Mouse (Mus musculus): ENCODE data around the gene Gabra3. TPM values are rescaled to one million over a fixed set of nuclear protein-coding genes. Genes with fewer than 3 reads are reported as not detected.

Gene Gabra3
- polyA plus RNA-seq, 1 experiment = 3.5 TPM

DNA sequence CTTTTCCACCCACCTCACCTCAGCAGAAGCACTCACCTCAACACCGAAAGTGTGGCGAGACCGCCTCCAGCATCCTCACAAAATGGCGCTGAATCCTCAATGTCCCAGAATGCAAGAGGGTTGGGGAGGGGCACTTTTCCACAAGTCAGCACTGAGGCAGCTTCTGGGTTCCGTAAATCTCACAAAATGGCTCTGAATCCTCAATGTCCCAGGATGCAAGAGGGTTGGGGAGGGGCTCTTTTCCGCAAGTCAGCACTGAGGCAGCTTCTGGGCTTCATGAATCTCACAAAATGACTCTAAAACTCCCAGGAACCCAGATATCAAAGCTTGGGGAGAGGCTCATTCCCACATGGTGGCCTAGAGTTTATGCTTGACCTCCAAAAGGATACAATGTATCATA is 269.9 kb downstream of the Gabra3 start, which contains the start of gene Magea10:
TSS of gene Magea10 (minus strand) at position 101 of the 400 bp plus-strand sequence.
- Histone ChIP-seq H3K27ac (ENCODE audit: insufficient read depth, low read depth, low read length) (no peak within 1 kb of the TSS), H3K4me3 (ENCODE audit: insufficient read depth, low read depth, low read length) (no peak within 1 kb of the TSS), H3K27me3 (replicated peaks; ENCODE audit: control insufficient read depth, insufficient read depth, low read length) (no peaks in the 10 kb centered on the region), H3K36me3 (ENCODE audit: control insufficient read depth, insufficient read depth, low read length) (no peaks in the 10 kb centered on the region), H3K4me1 (ENCODE audit: control insufficient read depth, insufficient read depth, low read length) (no peaks in the 10 kb centered on the region)
- TF ChIP-seq CTCF (conservative IDR thresholded peaks at IDR 0.05; ENCODE audit: insufficient read depth, insufficient read length, low read depth, low read length) (no peak), POLR2A (IDR thresholded peaks at IDR 0.05; ENCODE audit: low read depth, low read length) (no peak)
- no peak for DNase-seq
- WGBS = 92% methylated on average over 6 of the region's 6 CpGs

Other genes starting within 250 kb of the Gabra3 start
- gene Gabrq, start 168.3 kb upstream of the Gabra3 start, polyA plus RNA-seq (2012; rRNA removed) = 0.03 TPM in 2 replicates